Mouse (Mus musculus) embryonic facial prominence, embryonic 14.5 days (tissue): ENCODE measurements around the gene Nlk. TPM values are rescaled to one million over a fixed set of nuclear protein-coding genes. Genes with fewer than 3 reads are reported as not detected.

ENCODE experiments used
- ATAC-seq: fragments of 200-750 bp; cut with Nextera tagmentation; 2 replicates; pipeline ENCODE4 v1.8.0; 2017; ENCODE audit warnings: low read depth, moderate number of reproducible peaks, moderate TSS enrichment
- DNase-seq: peaks from one replicate; pipeline ENCODE4 v3.0.0-alpha.2; 2015; ENCODE audit warnings: low spot score
- H3K27ac ChIP-seq: fragments of 300-500 bp; sonication (generic); replicated peaks from 2 replicates; pipeline ENCODE4 v1.5.1; 2014; ENCODE audit warnings: low read depth, mild to moderate bottlenecking, low read length, moderate library complexity
- H3K27me3 ChIP-seq: fragments of 300-500 bp; sonication (generic); replicated peaks from 2 replicates; pipeline ENCODE4 v1.6.1; 2014; ENCODE audit warnings: low read length; ENCODE audit not compliant: control insufficient read depth, insufficient read depth
- H3K36me3 ChIP-seq: fragments of 300-500 bp; sonication (generic); 2 replicates; pipeline ENCODE4 v1.6.1; 2014; ENCODE audit warnings: low read length, mixed read lengths; ENCODE audit not compliant: control insufficient read depth, insufficient read depth
- H3K4me1 ChIP-seq: fragments of 300-500 bp; sonication (generic); 2 replicates; pipeline ENCODE4 v1.6.1; 2014; ENCODE audit warnings: antibody characterized with exemption, low read length; ENCODE audit not compliant: control insufficient read depth, insufficient read depth
- H3K4me2 ChIP-seq: fragments of 300-500 bp; sonication (generic); 2 replicates; pipeline ENCODE4 v1.6.1; 2014; ENCODE audit warnings: low read depth, mild to moderate bottlenecking, low read length, moderate library complexity, mixed read lengths
- H3K4me3 ChIP-seq: fragments of 300-500 bp; sonication (generic); 2 replicates; pipeline ENCODE4 v1.5.1; 2014; ENCODE audit warnings: low read depth, mild to moderate bottlenecking, low read length
- H3K9ac ChIP-seq: fragments of 300-500 bp; sonication (generic); 2 replicates; pipeline ENCODE4 v1.6.1; 2014; ENCODE audit warnings: low read depth, mild to moderate bottlenecking, low read length, moderate library complexity, mixed read lengths
- H3K9me3 ChIP-seq: fragments of 300-500 bp; sonication (generic); 2 replicates; pipeline ENCODE4 v1.6.1; 2016; ENCODE audit warnings: low read length; ENCODE audit not compliant: control insufficient read depth
- WGBS: fragments of 180-500 bp; shearing (Covaris S2); extraction: QIAGEN DNeasy Blood & Tissue Kit; methylation state at CpG from one replicate; pipeline ENCODE4 v1.1.7; 2014; 5-methylcytosine and 5-hydroxymethylcytosine counted together
- polyA plus RNA-seq: library from polyadenylated mRNA; unstranded; fragments of >200 nt; fragmentation: Nextera tagmentation; extraction: Ambion mirVana; gene quantifications from 2 replicates; pipeline ENCODE4 v1.2.1, GENCODE M21; 2014

Nlk gene
- polyA plus RNA-seq, 1 experiment from 2014 or later = 10.6 TPM

DNA sequence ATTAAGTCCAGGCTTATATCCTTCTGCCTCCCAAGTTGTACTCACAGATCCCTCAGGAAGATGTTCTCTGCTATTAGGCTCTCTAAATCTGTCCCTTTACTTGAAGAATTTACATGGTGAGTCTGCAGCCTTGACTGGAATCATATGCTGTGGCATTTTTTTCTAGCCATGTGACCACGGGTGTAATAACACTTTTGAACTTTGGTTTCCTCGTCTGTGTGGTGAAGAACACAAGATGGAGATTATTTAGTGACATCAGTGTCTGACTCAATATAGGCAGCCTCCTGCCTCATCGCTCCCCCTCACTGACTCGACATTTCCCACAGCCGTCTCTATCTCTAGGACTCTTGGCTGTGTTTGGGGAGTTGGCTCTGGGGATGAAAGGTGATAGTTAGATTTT lies 5.9 kb upstream of the Nlk start:
- 78% methylated on average over 5 of the region's 5 CpGs for WGBS
- H3K9me3 ChIP-seq = no peaks in the 10 kb centered on the region
- ATAC-seq (no peak), DNase-seq (no peak)
- H3K27ac ChIP-seq = no peak overlapping the region
- H3K9ac ChIP-seq = no peak overlapping the region
- H3K27me3 ChIP-seq = no peaks in the 10 kb centered on the region
- no peak overlapping the region for H3K4me3 ChIP-seq
- H3K36me3 ChIP-seq = no peaks in the 10 kb centered on the region
- no peak overlapping the region for H3K4me2 ChIP-seq
- H3K4me1 ChIP-seq = no peaks in the 10 kb centered on the region

DNA sequence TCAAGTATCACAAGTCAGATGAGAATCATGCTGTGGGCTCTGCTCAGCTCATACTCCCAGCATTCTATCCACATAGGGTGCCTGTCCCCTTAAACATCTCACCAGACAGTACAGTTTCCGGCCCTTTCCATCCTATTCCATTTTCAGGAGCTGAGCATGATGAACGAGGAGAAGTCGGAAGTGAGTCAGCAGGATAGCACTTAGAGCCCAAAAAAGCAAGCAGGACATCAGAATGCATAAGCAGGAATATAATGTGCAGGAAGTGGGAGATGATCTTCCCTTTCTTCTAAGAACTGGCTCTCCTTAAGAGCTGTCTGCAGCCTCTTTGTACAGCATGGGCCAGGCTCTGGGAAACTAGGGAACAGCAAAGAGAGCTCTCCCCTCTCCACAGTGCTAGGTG lies 5.1 kb upstream of the Nlk start:
- no peak for ATAC-seq
- 65% methylated on average over 3 of the region's 3 CpGs for WGBS

DNA sequence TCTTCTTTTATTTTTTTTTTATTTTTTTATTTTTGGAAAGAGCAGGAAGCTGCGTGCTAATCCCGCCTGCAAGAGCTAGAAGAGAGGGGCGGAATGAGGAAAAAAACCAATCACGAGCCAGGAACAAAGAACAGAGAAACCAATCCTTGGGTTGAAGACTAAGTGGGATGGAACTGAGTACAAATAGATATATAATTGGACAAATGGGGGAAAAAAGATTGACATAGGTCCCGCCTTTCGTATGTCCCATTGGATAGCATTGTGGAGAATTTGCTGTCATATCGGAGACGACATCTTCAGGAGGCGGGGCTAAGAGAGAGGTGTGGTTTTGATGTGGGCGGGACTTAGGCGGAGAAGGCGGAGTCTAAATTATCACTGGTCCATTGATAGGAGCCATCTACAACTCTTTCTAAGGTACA lies 589 bp upstream of the Nlk start:
- H3K27ac ChIP-seq = peak overlapping the region; percentile 61; the same call in 1 of the 2 replicates
- H3K27me3 ChIP-seq = no peaks in the 10 kb centered on the region
- peak; percentile 98 for DNase-seq
- under 1% methylated on average over 12 of the region's 12 CpGs for WGBS
- H3K9me3 ChIP-seq = no peaks in the 10 kb centered on the region
- 0 out of 2 replicates have a peak, but pooled peaks cover 3% of the 10 kb centered on the region for H3K36me3 ChIP-seq
- peak; percentile 92 for ATAC-seq
- H3K4me3 ChIP-seq = peak overlapping the region; percentile 83
- peak overlapping the region; percentile 67 for H3K4me2 ChIP-seq
- 0 out of 2 replicates have a peak overlapping the region, but pooled peaks have one; percentile 26 for H3K9ac ChIP-seq
- H3K4me1 ChIP-seq = peaks cover 22% of the 10 kb centered on the region

More for the DNA sequence above, 5.1 kb upstream of the Nlk start:
- Histone ChIP-seq H3K27ac (no peak overlapping the region), H3K4me3 (no peak overlapping the region), H3K4me2 (no peak overlapping the region), H3K27me3 (no peaks in the 10 kb centered on the region), H3K9ac (no peak overlapping the region), H3K36me3 (no peaks in the 10 kb centered on the region), H3K9me3 (no peaks in the 10 kb centered on the region), H3K4me1 (no peaks in the 10 kb centered on the region)
- no peak for DNase-seq

GRCm38 (mm10) chr11:78694249-78694648 lies 2.9 kb downstream of the Nlk start:
- no peaks in the 10 kb centered on the region for H3K27me3 ChIP-seq
- no peak overlapping the region for H3K27ac ChIP-seq
- peak overlapping the region; percentile 31; the same call in 1 of the 2 replicates for H3K4me2 ChIP-seq
- H3K9ac ChIP-seq = no peak overlapping the region
- 0 out of 2 replicates have a peak, but pooled peaks cover 3% of the 10 kb centered on the region for H3K36me3 ChIP-seq
- H3K4me1 ChIP-seq = peaks cover 27% of the 10 kb centered on the region
- ATAC-seq (no peak), DNase-seq (peak; percentile 60)
- no peak overlapping the region for H3K4me3 ChIP-seq
- 49% methylated on average over 3 of the region's 3 CpGs for WGBS
- H3K9me3 ChIP-seq = no peaks in the 10 kb centered on the region

DNA sequence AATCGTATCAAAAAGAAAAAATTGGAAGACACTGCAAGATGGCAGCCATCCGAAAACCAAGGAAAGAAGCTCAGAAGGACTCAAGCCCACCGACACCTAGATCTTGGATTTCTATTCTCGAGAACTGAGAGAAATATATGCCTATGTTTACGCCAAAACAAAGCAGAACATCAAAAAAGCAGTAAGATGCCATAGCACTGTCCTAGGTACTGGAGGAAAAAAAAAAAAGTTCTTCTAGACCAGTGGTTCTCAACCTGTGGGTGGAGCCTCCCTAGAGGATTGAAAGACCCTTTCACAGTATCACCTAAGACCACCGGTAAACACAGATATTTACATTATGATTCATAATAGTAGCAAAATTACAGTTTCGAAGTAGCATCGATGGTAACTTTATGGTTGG lies 3.9 kb downstream of the Nlk start:
- Histone ChIP-seq H3K4me3 (no peak overlapping the region), H3K9me3 (no peaks in the 10 kb centered on the region), H3K4me2 (peak overlapping the region; percentile 31; the same call in 1 of the 2 replicates), H3K36me3 (0 out of 2 replicates have a peak, but pooled peaks cover 3% of the 10 kb centered on the region), H3K9ac (no peak overlapping the region), H3K27me3 (no peaks in the 10 kb centered on the region), H3K27ac (no peak overlapping the region), H3K4me1 (peaks cover 27% of the 10 kb centered on the region)
- ATAC-seq (no peak), DNase-seq (no peak)
- 89% methylated on average over 8 of the region's 8 CpGs for WGBS

DNA sequence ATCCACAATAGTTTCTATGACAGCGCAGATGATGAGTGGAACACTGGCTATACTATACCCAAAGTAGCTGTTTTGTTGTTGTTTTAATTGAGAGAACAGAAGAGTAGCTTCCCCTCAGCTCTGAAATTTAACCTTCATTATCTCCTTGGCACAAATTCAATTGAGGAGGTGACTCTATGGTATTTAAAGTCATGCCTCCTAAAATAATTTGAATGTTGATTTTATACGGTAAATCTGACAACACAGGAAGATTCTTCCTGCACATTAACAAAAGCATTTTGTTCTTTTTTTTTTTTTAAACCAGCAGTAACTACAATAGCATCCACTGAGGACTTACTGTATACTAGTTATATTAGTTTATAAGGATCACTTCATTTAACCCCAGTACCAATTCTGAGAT lies 6.0 kb downstream of the Nlk start:
- H3K36me3 ChIP-seq = 0 out of 2 replicates have a peak, but pooled peaks cover 3% of the 10 kb centered on the region
- no peaks in the 10 kb centered on the region for H3K27me3 ChIP-seq
- ATAC-seq = no peak
- no peak overlapping the region for H3K4me3 ChIP-seq
- WGBS = 69% methylated on average over 2 of the region's 2 CpGs
- no peak overlapping the region for H3K9ac ChIP-seq
- peaks cover 24% of the 10 kb centered on the region for H3K4me1 ChIP-seq
- no peak for DNase-seq
- no peak overlapping the region for H3K27ac ChIP-seq
- H3K4me2 ChIP-seq = no peak overlapping the region
- H3K9me3 ChIP-seq = no peaks in the 10 kb centered on the region

GRCm38 (mm10) chr11:78690547-78690946 lies 6.6 kb downstream of the Nlk start:
- Histone ChIP-seq H3K36me3 (0 out of 2 replicates have a peak, but pooled peaks cover 3% of the 10 kb centered on the region), H3K9ac (no peak overlapping the region), H3K27ac (no peak overlapping the region), H3K9me3 (no peaks in the 10 kb centered on the region), H3K4me3 (no peak overlapping the region), H3K4me1 (peaks cover 20% of the 10 kb centered on the region), H3K27me3 (no peaks in the 10 kb centered on the region), H3K4me2 (no peak overlapping the region; the same call in 1 of the 2 replicates)
- DNase-seq (no peak), ATAC-seq (no peak)
- WGBS = 79% methylated on average over 3 of the region's 3 CpGs

DNA sequence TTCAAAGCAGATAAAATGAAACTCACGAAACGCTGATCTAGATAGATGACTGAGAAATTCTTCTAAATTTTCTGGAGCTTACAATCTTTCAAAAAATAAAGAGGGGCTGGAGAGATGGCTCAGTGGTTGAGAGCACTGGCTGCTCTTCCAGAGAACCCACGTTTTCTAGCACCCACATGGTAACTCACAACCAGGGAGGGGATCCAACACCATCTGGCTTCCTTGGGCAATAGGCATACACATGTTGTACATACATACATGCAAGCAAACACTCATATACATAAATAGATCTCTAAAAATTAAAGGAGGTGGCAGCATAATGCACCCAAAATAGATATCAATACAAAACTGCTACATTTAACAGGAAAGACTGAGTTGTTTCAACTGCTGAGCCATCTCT lies 16.1 kb downstream of the Nlk start:
- no peaks in the 10 kb centered on the region for H3K27me3 ChIP-seq
- no peak overlapping the region for H3K4me3 ChIP-seq
- no peak overlapping the region for H3K4me2 ChIP-seq
- no peaks in the 10 kb centered on the region for H3K4me1 ChIP-seq
- no peak overlapping the region for H3K9ac ChIP-seq
- peaks cover 10% of the 10 kb centered on the region; the same call in 1 of the 2 replicates for H3K36me3 ChIP-seq
- DNase-seq = no peak
- no peaks in the 10 kb centered on the region for H3K9me3 ChIP-seq
- 79% methylated on average over 3 of the region's 3 CpGs for WGBS
- no peak overlapping the region for H3K27ac ChIP-seq
- ATAC-seq = no peak

DNA sequence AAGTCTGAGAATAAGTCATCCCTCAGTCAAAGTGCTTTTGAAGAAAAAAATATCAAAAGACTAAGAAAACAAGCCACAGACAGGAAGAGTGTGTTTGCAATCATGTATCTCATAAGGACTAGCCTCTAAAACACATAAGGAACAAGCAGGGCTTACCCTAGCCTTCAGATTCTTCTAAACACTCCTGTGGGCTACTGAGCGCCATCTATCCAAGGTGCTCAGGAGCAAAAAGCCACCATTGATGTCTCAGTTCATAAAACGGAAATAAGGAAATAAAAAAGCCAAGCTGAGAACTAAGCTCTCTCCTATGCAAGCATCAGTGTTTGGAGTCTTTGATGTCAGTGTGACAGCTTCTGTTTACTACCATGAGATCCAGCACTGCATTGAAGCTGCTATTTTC lies 18.4 kb downstream of the Nlk start:
- no peaks in the 10 kb centered on the region for H3K4me1 ChIP-seq
- H3K27ac ChIP-seq = no peak overlapping the region
- H3K27me3 ChIP-seq = no peaks in the 10 kb centered on the region
- no peak overlapping the region for H3K9ac ChIP-seq
- peaks cover 10% of the 10 kb centered on the region; the same call in 1 of the 2 replicates for H3K36me3 ChIP-seq
- H3K4me3 ChIP-seq = no peak overlapping the region
- no peak for ATAC-seq
- no peak overlapping the region for H3K4me2 ChIP-seq
- 72% methylated on average over 2 of the region's 2 CpGs for WGBS
- DNase-seq = no peak
- H3K9me3 ChIP-seq = no peaks in the 10 kb centered on the region
